Mouse (Mus musculus): ENCODE results near the gene Maml2. TPM values are rescaled to one million over a fixed set of nuclear protein-coding genes. Genes with fewer than 3 reads are reported as not detected.
A peak's percentile ranks its signal among the peaks of the same experiment; 100 is the strongest.

Gene Maml2
- polyA plus RNA-seq, 1 experiment from 2014 or later, result 10.3 TPM

DNA sequence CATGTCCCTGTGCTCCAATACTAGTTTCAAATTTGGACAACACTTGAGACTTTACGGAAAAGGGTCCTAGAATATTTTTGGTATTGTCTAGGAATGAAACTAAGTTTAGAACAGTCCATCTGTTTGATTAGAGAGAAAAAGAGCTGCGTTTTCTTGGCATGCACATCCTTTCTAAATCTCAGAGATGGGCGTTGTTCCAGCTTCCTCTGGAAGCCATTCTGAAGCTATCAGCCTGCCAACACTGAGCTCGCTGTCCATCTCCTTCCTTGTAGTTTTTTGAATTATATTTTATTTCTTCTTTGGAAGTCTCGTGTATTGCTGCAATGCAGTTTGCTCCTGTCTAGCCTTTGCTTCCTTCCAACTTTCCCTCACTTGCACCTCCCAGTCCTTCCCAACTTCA is 396.5 kb downstream of the Maml2 start:
- no peak overlapping the region for H3K27ac ChIP-seq (ENCODE audit: low read depth, low read length)
- peaks cover 17% of the 10 kb centered on the region for H3K4me1 ChIP-seq (ENCODE audit: control insufficient read depth, insufficient read depth, low read length)
- no peak overlapping the region for H3K4me3 ChIP-seq (ENCODE audit: low read depth, low read length)
- H3K36me3 ChIP-seq (ENCODE audit: control insufficient read depth, insufficient read depth, low read length), result no peaks in the 10 kb centered on the region
- no peaks in the 10 kb centered on the region for H3K9me3 ChIP-seq (ENCODE audit: control insufficient read depth, low read length)
- no peak for DNase-seq (ENCODE audit: low spot score, missing footprints)
- H3K27me3 ChIP-seq (ENCODE audit: control insufficient read depth, insufficient read depth, low read length), result no peaks in the 10 kb centered on the region
- WGBS, result 94% methylated on average over 5 of the region's 5 CpGs
- no peak overlapping the region for H3K4me2 ChIP-seq
- no peak for ATAC-seq (ENCODE audit: low FRiP score)
- H3K9ac ChIP-seq (ENCODE audit: low read length), result no peak overlapping the region

GRCm38 (mm10) chr9:13697041-13697811 is 399.5 kb downstream of the Maml2 start:
- WGBS, result 82% methylated on average over 4 of the region's 4 CpGs
- Histone ChIP-seq H3K9ac (ENCODE audit: low read length) (no peak overlapping the region), H3K27me3 (ENCODE audit: control insufficient read depth, insufficient read depth, low read length) (no peaks in the 10 kb centered on the region), H3K27ac (ENCODE audit: low read depth, low read length) (no peak overlapping the region), H3K4me3 (ENCODE audit: low read depth, low read length) (no peak overlapping the region), H3K9me3 (ENCODE audit: control insufficient read depth, low read length) (no peaks in the 10 kb centered on the region; the same call in 1 of the 2 replicates), H3K4me1 (ENCODE audit: control insufficient read depth, insufficient read depth, low read length) (peaks cover 14% of the 10 kb centered on the region), H3K4me2 (no peak overlapping the region), H3K36me3 (ENCODE audit: control insufficient read depth, insufficient read depth, low read length) (no peaks in the 10 kb centered on the region)
- ATAC-seq (ENCODE audit: low FRiP score) (peak; percentile 34; the same call in 1 of the 2 replicates), DNase-seq (ENCODE audit: low spot score, missing footprints) (no peak)

GRCm38 (mm10) chr9:13697869-13698268 is 400.1 kb downstream of the Maml2 start:
- Histone ChIP-seq H3K9me3 (ENCODE audit: control insufficient read depth, low read length) (no peaks in the 10 kb centered on the region; the same call in 1 of the 2 replicates), H3K9ac (ENCODE audit: low read length) (0 out of 2 replicates have a peak overlapping the region, but pooled peaks have one; percentile 14), H3K27ac (ENCODE audit: low read depth, low read length) (peak overlapping the region; percentile 10; the same call in 1 of the 2 replicates), H3K4me2 (no peak overlapping the region), H3K4me3 (ENCODE audit: low read depth, low read length) (no peak overlapping the region), H3K27me3 (ENCODE audit: control insufficient read depth, insufficient read depth, low read length) (no peaks in the 10 kb centered on the region), H3K4me1 (ENCODE audit: control insufficient read depth, insufficient read depth, low read length) (peaks cover 14% of the 10 kb centered on the region), H3K36me3 (ENCODE audit: control insufficient read depth, insufficient read depth, low read length) (no peaks in the 10 kb centered on the region)
- WGBS, result 58% methylated on average over 4 of the region's 4 CpGs
- peak; percentile 68 for ATAC-seq (ENCODE audit: low FRiP score)
- no peak for DNase-seq (ENCODE audit: low spot score, missing footprints)

GRCm38 (mm10) chr9:13699061-13699780 is 401.5 kb downstream of the Maml2 start:
- 22% methylated on average over 14 of the region's 14 CpGs for WGBS
- no peak overlapping the region for H3K4me3 ChIP-seq (ENCODE audit: low read depth, low read length)
- peak overlapping the region; percentile 79 for H3K27ac ChIP-seq (ENCODE audit: low read depth, low read length)
- H3K4me2 ChIP-seq, result peak overlapping the region; percentile 23
- no peaks in the 10 kb centered on the region for H3K27me3 ChIP-seq (ENCODE audit: control insufficient read depth, insufficient read depth, low read length)
- DNase-seq (ENCODE audit: low spot score, missing footprints) (peak; percentile 92), ATAC-seq (ENCODE audit: low FRiP score) (peak; percentile 90)
- peaks cover 14% of the 10 kb centered on the region for H3K4me1 ChIP-seq (ENCODE audit: control insufficient read depth, insufficient read depth, low read length)
- H3K9me3 ChIP-seq (ENCODE audit: control insufficient read depth, low read length), result no peaks in the 10 kb centered on the region; the same call in 1 of the 2 replicates
- H3K36me3 ChIP-seq (ENCODE audit: control insufficient read depth, insufficient read depth, low read length), result no peaks in the 10 kb centered on the region
- H3K9ac ChIP-seq (ENCODE audit: low read length), result peak overlapping the region; percentile 50; the same call in 1 of the 2 replicates

- Histone ChIP-seq H3K4me2 (peak overlapping the region; percentile 23; the same call in 1 of the 2 replicates), H3K27me3 (ENCODE audit: control insufficient read depth, insufficient read depth, low read length) (no peaks in the 10 kb centered on the region), H3K9me3 (ENCODE audit: control insufficient read depth, low read length) (no peaks in the 10 kb centered on the region; the same call in 1 of the 2 replicates), H3K4me3 (ENCODE audit: low read depth, low read length) (no peak overlapping the region), H3K36me3 (ENCODE audit: control insufficient read depth, insufficient read depth, low read length) (no peaks in the 10 kb centered on the region), H3K4me1 (ENCODE audit: control insufficient read depth, insufficient read depth, low read length) (peaks cover 14% of the 10 kb centered on the region), H3K27ac (ENCODE audit: low read depth, low read length) (peak overlapping the region; percentile 79), H3K9ac (ENCODE audit: low read length) (peak overlapping the region; percentile 50; the same call in 1 of the 2 replicates)
- 42% methylated on average over 5 of the region's 5 CpGs for WGBS
- DNase-seq (ENCODE audit: low spot score, missing footprints) (peak; percentile 90), ATAC-seq (ENCODE audit: low FRiP score) (peak; percentile 15; the same call in 1 of the 2 replicates)
Measured at GRCm38 (mm10) chr9:13699781-13700116, 402.0 kb downstream of the Maml2 start.

DNA sequence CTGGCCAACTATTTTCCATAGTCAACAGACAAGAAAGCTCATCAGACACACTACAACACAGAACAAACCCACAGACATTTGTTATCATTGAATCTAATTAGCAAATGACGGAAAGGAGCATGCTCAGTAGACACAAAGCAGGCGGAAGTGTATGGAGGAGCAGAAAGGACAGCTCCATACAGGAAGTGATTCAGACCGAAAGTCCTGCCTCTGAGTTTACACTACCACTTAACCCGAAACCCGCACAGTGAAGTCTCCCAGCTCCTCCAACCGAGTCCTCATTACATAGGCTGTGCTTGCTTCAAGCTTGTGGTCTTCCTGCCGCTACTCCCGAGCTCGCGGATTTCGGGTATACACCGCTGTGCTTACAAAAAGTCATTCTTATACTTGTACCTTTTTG is 404.0 kb downstream of the Maml2 start:
- Histone ChIP-seq H3K27me3 (ENCODE audit: control insufficient read depth, insufficient read depth, low read length) (no peaks in the 10 kb centered on the region), H3K4me1 (ENCODE audit: control insufficient read depth, insufficient read depth, low read length) (peaks cover 14% of the 10 kb centered on the region), H3K4me3 (ENCODE audit: low read depth, low read length) (no peak overlapping the region), H3K36me3 (ENCODE audit: control insufficient read depth, insufficient read depth, low read length) (peaks cover 5% of the 10 kb centered on the region; the same call in 1 of the 2 replicates), H3K4me2 (no peak overlapping the region), H3K9me3 (ENCODE audit: control insufficient read depth, low read length) (no peaks in the 10 kb centered on the region; the same call in 1 of the 2 replicates), H3K27ac (ENCODE audit: low read depth, low read length) (no peak overlapping the region), H3K9ac (ENCODE audit: low read length) (no peak overlapping the region)
- DNase-seq (ENCODE audit: low spot score, missing footprints), result no peak
- 94% methylated on average over 12 of the region's 12 CpGs for WGBS
- ATAC-seq (ENCODE audit: low FRiP score), result no peak

DNA sequence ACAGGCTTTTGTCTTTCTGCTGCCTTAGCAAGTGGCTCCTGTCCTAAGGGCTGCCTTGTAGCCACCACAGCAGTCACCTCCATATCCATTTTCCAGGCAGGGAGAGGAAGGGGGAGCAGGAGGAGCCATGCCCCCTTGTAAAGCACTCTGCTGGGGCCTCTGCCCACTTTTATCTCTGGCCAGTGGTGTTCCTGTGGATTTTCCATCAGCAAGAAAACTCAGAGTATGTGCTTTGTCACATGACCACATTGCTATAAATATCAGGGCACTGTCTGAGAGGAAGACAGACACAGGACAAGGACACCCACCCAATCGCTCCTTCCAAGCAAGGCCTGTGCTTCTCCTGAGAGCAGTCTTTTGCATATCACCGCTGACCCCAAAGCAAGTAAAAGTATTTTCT is 405.3 kb downstream of the Maml2 start:
- no peak overlapping the region for H3K4me3 ChIP-seq (ENCODE audit: low read depth, low read length)
- H3K9me3 ChIP-seq (ENCODE audit: control insufficient read depth, low read length), result no peaks in the 10 kb centered on the region; the same call in 1 of the 2 replicates
- no peak overlapping the region for H3K27ac ChIP-seq (ENCODE audit: low read depth, low read length)
- ATAC-seq (ENCODE audit: low FRiP score), result no peak
- H3K4me2 ChIP-seq, result no peak overlapping the region
- H3K27me3 ChIP-seq (ENCODE audit: control insufficient read depth, insufficient read depth, low read length), result no peaks in the 10 kb centered on the region
- peaks cover 10% of the 10 kb centered on the region for H3K4me1 ChIP-seq (ENCODE audit: control insufficient read depth, insufficient read depth, low read length)
- peaks cover 5% of the 10 kb centered on the region; the same call in 1 of the 2 replicates for H3K36me3 ChIP-seq (ENCODE audit: control insufficient read depth, insufficient read depth, low read length)
- H3K9ac ChIP-seq (ENCODE audit: low read length), result no peak overlapping the region
- WGBS, result 84% methylated on average over 2 of the region's 2 CpGs
- no peak for DNase-seq (ENCODE audit: low spot score, missing footprints)

GRCm38 (mm10) chr9:13704917-13705316 is 407.2 kb downstream of the Maml2 start:
- Histone ChIP-seq H3K4me3 (ENCODE audit: low read depth, low read length) (no peak overlapping the region), H3K27me3 (ENCODE audit: control insufficient read depth, insufficient read depth, low read length) (no peaks in the 10 kb centered on the region), H3K27ac (ENCODE audit: low read depth, low read length) (no peak overlapping the region), H3K9ac (ENCODE audit: low read length) (no peak overlapping the region), H3K4me1 (ENCODE audit: control insufficient read depth, insufficient read depth, low read length) (no peaks in the 10 kb centered on the region), H3K9me3 (ENCODE audit: control insufficient read depth, low read length) (no peaks in the 10 kb centered on the region; the same call in 1 of the 2 replicates), H3K4me2 (no peak overlapping the region), H3K36me3 (ENCODE audit: control insufficient read depth, insufficient read depth, low read length) (peaks cover 5% of the 10 kb centered on the region; the same call in 1 of the 2 replicates)
- WGBS, result 82% methylated on average over 4 of the region's 4 CpGs
- DNase-seq (ENCODE audit: low spot score, missing footprints) (no peak), ATAC-seq (ENCODE audit: low FRiP score) (no peak)

Data from midbrain, embryonic 11.5 days (tissue).